Mouse (Mus musculus) macrophage (primary cell): Measurements from ENCODE around the gene Pcsk6. TPM values are rescaled to one million over a fixed set of nuclear protein-coding genes. Genes with fewer than 3 reads are reported as not detected.
"Not testable (repeated sequence)": the region's sequence is repeated elsewhere in the genome, so short reads cannot be mapped to it uniquely, and the experiment has no call there.

Experiments used
- H3K27ac ChIP-seq: fragments of 350-480 bp; formaldehyde crosslinking; 2 replicates; pipeline ENCODE4 v1.9.0; 2021
- H3K36me3 ChIP-seq: fragments of 350-480 bp; formaldehyde crosslinking; 2 replicates; pipeline ENCODE4 v1.9.0; 2021; ENCODE audit errors: inconsistent target
- H3K4me3 ChIP-seq: fragments of 350-480 bp; formaldehyde crosslinking; 2 replicates; pipeline ENCODE4 v1.9.0; 2021; ENCODE audit errors: inconsistent target
- H3K79me2 ChIP-seq: fragments of 350-480 bp; formaldehyde crosslinking; 2 replicates; pipeline ENCODE4 v1.9.0; 2021; ENCODE audit errors: inconsistent target
- WGBS: methylation state at CpG from one replicate; pipeline ENCODE4 v1.1.7; 2026; ENCODE audit warnings: inconsistent platforms; ENCODE audit not compliant: missing documents; 5-methylcytosine and 5-hydroxymethylcytosine counted together
- polyA plus RNA-seq: library from polyadenylated mRNA; stranded (reverse); fragments of 250-400 nt; gene quantifications from 3 replicates; pipeline ENCODE4 v1.2.4, GENCODE M21; 2018; ENCODE audit warnings: inconsistent platforms
- total RNA-seq, 78 experiments: library from RNA; depleted of rRNA; stranded (reverse); fragments of 250-400 nt; gene quantifications; 1 replicate in 9 of 78; 2 replicates in 24 of 78; 3 replicates in 43 of 78; 4 replicates in 2 of 78; pipeline ENCODE4 v1.2.4; 2018; ENCODE audit warnings: inconsistent platforms in 56 of 78

The Pcsk6 gene
- total RNA-seq (2018; cell fraction: chromatin; rRNA removed), result 1 to 10 TPM in 1 of 26 experiments, not detected in 25; 2.9 TPM
- total RNA-seq (2018; cell fraction: cytosol; rRNA removed), result not detected
- total RNA-seq (2018; cell fraction: nucleus; rRNA removed), result 1 to 10 TPM in 1 of 26 experiments, not detected in 25; 1.3 TPM
- polyA plus RNA-seq, result not detected in 3 replicates

GRCm38 (mm10) chr7:65861591-65862472 lies at the start of gene Pcsk6:
Gene Pcsk6, plus strand, starts transcription at chr7:65861734.
- H3K79me2 ChIP-seq, result no peaks in the 10 kb centered on the region
- no peak within 1 kb of the TSS for H3K27ac ChIP-seq
- no peak within 1 kb of the TSS for H3K4me3 ChIP-seq
- under 1% methylated on average over 82 of the region's 111 CpGs for WGBS
- H3K36me3 ChIP-seq, result no peaks in the 10 kb centered on the region

GRCm38 (mm10) chr7:65813611-65814212 lies 47.8 kb upstream of the Pcsk6 start:
- Histone ChIP-seq H3K4me3 (no peak overlapping the region), H3K27ac (no peak overlapping the region), H3K36me3 (no peaks in the 10 kb centered on the region), H3K79me2 (no peaks in the 10 kb centered on the region)
- WGBS, result 81% methylated on average over 8 of the region's 8 CpGs

- H3K4me3 ChIP-seq, result no peak overlapping the region
- no peaks in the 10 kb centered on the region for H3K79me2 ChIP-seq
- H3K36me3 ChIP-seq, result no peaks in the 10 kb centered on the region
- no peak overlapping the region for H3K27ac ChIP-seq
- WGBS, result 99% methylated on average over 5 of the region's 8 CpGs
Observed at GRCm38 (mm10) chr7:65817564-65817963, 44.0 kb upstream of the Pcsk6 start.

- Histone ChIP-seq H3K36me3 (no peaks in the 10 kb centered on the region), H3K27ac (no peak overlapping the region), H3K79me2 (no peaks in the 10 kb centered on the region), H3K4me3 (no peak overlapping the region)
- WGBS, result 86% methylated on average over 8 of the region's 8 CpGs
Observed at GRCm38 (mm10) chr7:65820391-65820790, 41.1 kb upstream of the Pcsk6 start.

- not testable (repeated sequence) for H3K36me3 ChIP-seq, H3K4me3 ChIP-seq, H3K27ac ChIP-seq, H3K79me2 ChIP-seq
- 83% methylated on average over 4 of the region's 4 CpGs for WGBS
Observed at GRCm38 (mm10) chr7:65821901-65822300, 39.6 kb upstream of the Pcsk6 start.

- no peaks in the 10 kb centered on the region for H3K79me2 ChIP-seq
- no peak overlapping the region for H3K27ac ChIP-seq
- WGBS, result 38% methylated on average over 2 of the region's 2 CpGs
- no peaks in the 10 kb centered on the region for H3K36me3 ChIP-seq
- H3K4me3 ChIP-seq, result no peak overlapping the region
Observed at GRCm38 (mm10) chr7:65822506-65823119, 38.9 kb upstream of the Pcsk6 start.

GRCm38 (mm10) chr7:65839756-65840155 lies 21.8 kb upstream of the Pcsk6 start:
- Histone ChIP-seq H3K4me3 (no peak overlapping the region), H3K79me2 (no peaks in the 10 kb centered on the region), H3K27ac (no peak overlapping the region), H3K36me3 (no peaks in the 10 kb centered on the region)
- 89% methylated on average over 3 of the region's 3 CpGs for WGBS

- WGBS, result 53% methylated on average over 2 of the region's 2 CpGs
- H3K36me3 ChIP-seq, result no peaks in the 10 kb centered on the region
Observed at GRCm38 (mm10) chr7:65843210-65843609, 18.3 kb upstream of the Pcsk6 start.

GRCm38 (mm10) chr7:65860981-65861380 lies 553 bp upstream of the Pcsk6 start:
- Histone ChIP-seq H3K36me3 (no peaks in the 10 kb centered on the region), H3K79me2 (no peaks in the 10 kb centered on the region), H3K27ac (no peak overlapping the region), H3K4me3 (no peak overlapping the region)
- WGBS, result 57% methylated on average over 7 of the region's 7 CpGs

More at GRCm38 (mm10) chr7:65843210-65843609, 18.3 kb upstream of the Pcsk6 start:
- Histone ChIP-seq H3K79me2 (no peaks in the 10 kb centered on the region), H3K27ac (no peak overlapping the region), H3K4me3 (no peak overlapping the region)

- H3K79me2 ChIP-seq, result no peaks in the 10 kb centered on the region
- H3K27ac ChIP-seq, result no peak overlapping the region
- no peaks in the 10 kb centered on the region for H3K36me3 ChIP-seq
- WGBS, result 7% methylated on average over 61 of the region's 61 CpGs
- no peak overlapping the region for H3K4me3 ChIP-seq
Observed at GRCm38 (mm10) chr7:65862473-65863176, 1.1 kb downstream of the Pcsk6 start.

GRCm38 (mm10) chr7:65869173-65869572 lies 7.6 kb downstream of the Pcsk6 start:
- Histone ChIP-seq H3K27ac (no peak overlapping the region), H3K79me2 (no peaks in the 10 kb centered on the region), H3K36me3 (no peaks in the 10 kb centered on the region), H3K4me3 (no peak overlapping the region)
- 91% methylated on average over 16 of the region's 16 CpGs for WGBS

GRCm38 (mm10) chr7:65869794-65870193 lies 8.3 kb downstream of the Pcsk6 start:
- no peak overlapping the region for H3K4me3 ChIP-seq
- WGBS, result 87% methylated on average over 5 of the region's 5 CpGs
- H3K27ac ChIP-seq, result no peak overlapping the region
- H3K79me2 ChIP-seq, result no peaks in the 10 kb centered on the region
- no peaks in the 10 kb centered on the region for H3K36me3 ChIP-seq

GRCm38 (mm10) chr7:65870227-65870626 lies 8.7 kb downstream of the Pcsk6 start:
- no peak overlapping the region for H3K4me3 ChIP-seq
- no peak overlapping the region for H3K27ac ChIP-seq
- H3K79me2 ChIP-seq, result no peaks in the 10 kb centered on the region
- H3K36me3 ChIP-seq, result no peaks in the 10 kb centered on the region
- 89% methylated on average over 5 of the region's 5 CpGs for WGBS

GRCm38 (mm10) chr7:65870928-65871580 lies 9.5 kb downstream of the Pcsk6 start:
- 80% methylated on average over 10 of the region's 10 CpGs for WGBS
- no peak overlapping the region for H3K4me3 ChIP-seq

More at GRCm38 (mm10) chr7:65870928-65871580, 9.5 kb downstream of the Pcsk6 start:
- Histone ChIP-seq H3K27ac (no peak overlapping the region), H3K36me3 (no peaks in the 10 kb centered on the region), H3K79me2 (no peaks in the 10 kb centered on the region)
